Mouse (Mus musculus) hindbrain, embryonic 12.5 days (tissue): ENCODE measurements around the gene Slc30a5. TPM values are rescaled to one million over a fixed set of nuclear protein-coding genes. Genes with fewer than 3 reads are reported as not detected.

ENCODE experiments used
- polyA plus RNA-seq: library from polyadenylated mRNA; unstranded; fragments of >200 nt; fragmentation: Nextera tagmentation; extraction: Ambion mirVana; gene quantifications from 2 replicates; pipeline ENCODE4 v1.2.1, GENCODE M21; 2016

Slc30a5 gene
- polyA plus RNA-seq, 1 experiment from 2014 or later, result 43.5 TPM

Other genes with a start within 250 kb of the Slc30a5 start
- 3.4 and 4.2 TPM in 2 replicates for gene Marveld2, start 216.5 kb downstream of the Slc30a5 start, polyA plus RNA-seq
- gene Ak6, start 182.4 kb downstream of the Slc30a5 start, polyA plus RNA-seq, result 257 and 279 TPM in 2 replicates
- gene Rad17, start 182.4 kb downstream of the Slc30a5 start, polyA plus RNA-seq, result 24.0 and 25.1 TPM in 2 replicates
- 18.3 and 27.6 TPM in 2 replicates for gene Taf9, start 181.8 kb downstream of the Slc30a5 start, polyA plus RNA-seq
- gene Ccdc125, start 163.7 kb downstream of the Slc30a5 start, polyA plus RNA-seq, result 3.4 and 3.6 TPM in 2 replicates
- 71.2 and 74.1 TPM in 2 replicates for gene Cdk7, start 102.5 kb downstream of the Slc30a5 start, polyA plus RNA-seq
- gene Mrps36, start 88.8 kb downstream of the Slc30a5 start, polyA plus RNA-seq, result 111 and 118 TPM in 2 replicates
- 29.1 and 31.3 TPM in 2 replicates for gene Cenph, start 57.5 kb downstream of the Slc30a5 start, polyA plus RNA-seq
- gene Ccnb1, start 46.9 kb downstream of the Slc30a5 start, polyA plus RNA-seq, result 174 and 189 TPM in 2 replicates